Mouse (Mus musculus): ENCODE data around the gene Nphp4. TPM values are rescaled to one million over a fixed set of nuclear protein-coding genes. Genes with fewer than 3 reads are reported as not detected.

Gene Nphp4
- polyA plus RNA-seq, 1 experiment from 2014 or later, result 0.15 TPM

- ATAC-seq (ENCODE audit: low read depth), result no peak
- no peaks in the 10 kb centered on the region for H3K9me3 ChIP-seq (replicated peaks; ENCODE audit: control insufficient read depth, low read length)
- WGBS (ENCODE audit: insufficient replicate concordance), result 24% methylated on average over 4 of the region's 4 CpGs
- H3K27me3 ChIP-seq (ENCODE audit: control insufficient read depth, insufficient read depth, low read depth, low read length), result no peaks in the 10 kb centered on the region
- H3K27ac ChIP-seq (ENCODE audit: low read length), result no peak overlapping the region
- H3K4me2 ChIP-seq (ENCODE audit: low read depth, low read length), result no peak overlapping the region
- no peak overlapping the region for H3K4me3 ChIP-seq (ENCODE audit: low read depth, low read length)
- no peaks in the 10 kb centered on the region for H3K36me3 ChIP-seq (ENCODE audit: control insufficient read depth, insufficient read depth)
- H3K9ac ChIP-seq (ENCODE audit: low read depth, low read length), result no peak overlapping the region
- H3K4me1 ChIP-seq (ENCODE audit: control insufficient read depth, low read depth, low read length), result no peaks in the 10 kb centered on the region
Measured at GRCm38 (mm10) chr4:152586175-152586574, 109.7 kb downstream of the Nphp4 start.

DNA sequence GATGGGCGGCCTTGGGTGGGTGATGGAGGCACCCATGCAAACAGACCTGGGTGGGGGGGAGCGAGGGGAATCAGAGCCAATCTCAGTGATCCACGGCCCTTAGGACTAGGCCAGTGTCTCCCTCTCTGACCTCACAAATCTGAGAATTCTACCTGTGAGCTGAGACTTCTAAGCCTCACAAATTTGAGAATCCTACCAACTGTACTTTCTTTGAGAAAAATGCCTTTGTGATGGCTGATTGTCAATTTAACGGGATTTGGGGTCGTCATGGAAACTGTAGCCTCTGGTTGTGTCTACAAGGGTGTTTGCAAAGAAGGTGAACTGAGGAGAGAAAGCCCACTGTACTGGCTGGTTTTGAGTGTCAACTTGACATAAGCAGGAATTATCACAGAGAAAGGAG, 127.8 kb downstream of the Nphp4 start:
- H3K27me3 ChIP-seq (ENCODE audit: control insufficient read depth, insufficient read depth, low read depth, low read length), result no peaks in the 10 kb centered on the region

GRCm38 (mm10) chr4:152609196-152609595, 132.7 kb downstream of the Nphp4 start:
- H3K9ac ChIP-seq (ENCODE audit: low read depth, low read length), result no peak overlapping the region
- no peak overlapping the region for H3K4me2 ChIP-seq (ENCODE audit: low read depth, low read length)
- no peaks in the 10 kb centered on the region for H3K36me3 ChIP-seq (ENCODE audit: control insufficient read depth, insufficient read depth)
- H3K27me3 ChIP-seq (ENCODE audit: control insufficient read depth, insufficient read depth, low read depth, low read length), result no peaks in the 10 kb centered on the region
- H3K4me1 ChIP-seq (ENCODE audit: control insufficient read depth, low read depth, low read length), result no peaks in the 10 kb centered on the region
- ATAC-seq (ENCODE audit: low read depth), result no peak
- no peak overlapping the region for H3K4me3 ChIP-seq (ENCODE audit: low read depth, low read length)
- 45% methylated on average over 2 of the region's 2 CpGs for WGBS (ENCODE audit: insufficient replicate concordance)
- H3K9me3 ChIP-seq (replicated peaks; ENCODE audit: control insufficient read depth, low read length), result no peaks in the 10 kb centered on the region
- no peak overlapping the region for H3K27ac ChIP-seq (ENCODE audit: low read length)

More for the DNA sequence above, 127.8 kb downstream of the Nphp4 start:
- Histone ChIP-seq H3K9ac (ENCODE audit: low read depth, low read length) (no peak overlapping the region), H3K4me2 (ENCODE audit: low read depth, low read length) (no peak overlapping the region), H3K36me3 (ENCODE audit: control insufficient read depth, insufficient read depth) (no peaks in the 10 kb centered on the region), H3K27ac (ENCODE audit: low read length) (no peak overlapping the region), H3K4me1 (ENCODE audit: control insufficient read depth, low read depth, low read length) (no peaks in the 10 kb centered on the region), H3K4me3 (ENCODE audit: low read depth, low read length) (no peak overlapping the region), H3K9me3 (replicated peaks; ENCODE audit: control insufficient read depth, low read length) (no peaks in the 10 kb centered on the region)
- ATAC-seq (ENCODE audit: low read depth), result no peak
- 71% methylated on average over 5 of the region's 5 CpGs for WGBS (ENCODE audit: insufficient replicate concordance)

DNA sequence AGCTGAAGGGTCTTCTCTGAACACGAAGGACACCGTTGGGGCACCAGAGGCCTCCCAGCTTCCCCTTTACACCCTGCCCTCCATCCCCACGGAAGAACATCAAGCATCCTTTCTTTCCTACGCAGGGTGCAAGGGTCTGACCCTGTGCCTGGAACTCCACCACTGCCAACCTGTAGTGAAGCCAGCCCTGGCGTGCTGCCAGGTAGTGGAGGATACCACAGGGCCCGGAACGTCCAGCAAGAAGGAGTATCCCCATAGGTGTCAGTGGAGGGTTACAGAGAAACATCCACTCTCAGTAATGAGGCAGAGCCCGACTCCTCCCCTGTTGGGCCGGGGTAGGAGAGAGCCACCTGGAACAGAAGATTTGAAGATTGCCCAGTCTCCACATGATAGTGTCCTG, 133.5 kb downstream of the Nphp4 start:
- Histone ChIP-seq H3K36me3 (ENCODE audit: control insufficient read depth, insufficient read depth) (no peaks in the 10 kb centered on the region), H3K27ac (ENCODE audit: low read length) (no peak overlapping the region), H3K9ac (ENCODE audit: low read depth, low read length) (no peak overlapping the region), H3K27me3 (ENCODE audit: control insufficient read depth, insufficient read depth, low read depth, low read length) (no peaks in the 10 kb centered on the region), H3K9me3 (replicated peaks; ENCODE audit: control insufficient read depth, low read length) (no peaks in the 10 kb centered on the region), H3K4me3 (ENCODE audit: low read depth, low read length) (no peak overlapping the region), H3K4me2 (ENCODE audit: low read depth, low read length) (no peak overlapping the region), H3K4me1 (ENCODE audit: control insufficient read depth, low read depth, low read length) (no peaks in the 10 kb centered on the region)
- 57% methylated on average over 9 of the region's 9 CpGs for WGBS (ENCODE audit: insufficient replicate concordance)
- no peak for ATAC-seq (ENCODE audit: low read depth)

Other genes with a start within 250 kb of the Nphp4 start
- 0.34 and 0.59 TPM in 2 replicates for gene Gpr153, start 202.5 kb upstream of the Nphp4 start, polyA plus RNA-seq (2015; fragmentation: Nextera tagmentation; extraction: Ambion mirVana)
- gene Hes3, start 185.0 kb upstream of the Nphp4 start, polyA plus RNA-seq (2015; fragmentation: Nextera tagmentation; extraction: Ambion mirVana), result not detected in 2 replicates
- gene Icmt, start 179.5 kb upstream of the Nphp4 start, polyA plus RNA-seq (2015; fragmentation: Nextera tagmentation; extraction: Ambion mirVana), result 5.9 and 6.5 TPM in 2 replicates
- not detected in 2 replicates for gene Rnf207, start 157.7 kb upstream of the Nphp4 start, polyA plus RNA-seq (2015; fragmentation: Nextera tagmentation; extraction: Ambion mirVana)
- gene Rpl22, start 151.0 kb upstream of the Nphp4 start, polyA plus RNA-seq (2015; fragmentation: Nextera tagmentation; extraction: Ambion mirVana), result 161 and 209 TPM in 2 replicates
- gene Chd5, start 138.1 kb upstream of the Nphp4 start, polyA plus RNA-seq (2015; fragmentation: Nextera tagmentation; extraction: Ambion mirVana), result 0.04 TPM in 1 of 2 replicates, not detected in the other
- 7.8 and 8.5 TPM in 2 replicates for gene Kcnab2, start 1.2 kb downstream of the Nphp4 start, polyA plus RNA-seq (2015; fragmentation: Nextera tagmentation; extraction: Ambion mirVana)

All from liver, embryonic 16.5 days (tissue).